Mouse (Mus musculus): ENCODE measurements around the gene 1810043G02Rik. TPM values are rescaled to one million over a fixed set of nuclear protein-coding genes. Genes with fewer than 3 reads are reported as not detected.
"Not testable (repeated sequence)": the region's sequence is repeated elsewhere in the genome, so short reads cannot be mapped to it uniquely, and the experiment has no call there.

1810043G02Rik gene
- total RNA-seq (2022) = 10 to 100 TPM; 18.8 to 41.2 (median 28.6) TPM

- peak; percentile 97 for DNase-seq
These were observed at the start of gene 1810043G02Rik for GRCm38 (mm10) chr10:77978351-77979350. TSS of gene 1810043G02Rik (plus strand) at chr10:77978524.

GRCm38 (mm10) chr10:77939685-77940084, 38.6 kb upstream of the 1810043G02Rik start:
- DNase-seq = no peak

GRCm38 (mm10) chr10:77950468-77950867, 27.9 kb upstream of the 1810043G02Rik start:
- DNase-seq = not testable (repeated sequence)

- DNase-seq = no peak
These were observed 15.6 kb upstream of the 1810043G02Rik start for GRCm38 (mm10) chr10:77962725-77963124.

GRCm38 (mm10) chr10:77963971-77964370, 14.4 kb upstream of the 1810043G02Rik start:
- DNase-seq = no peak

GRCm38 (mm10) chr10:77969274-77969972, 8.9 kb upstream of the 1810043G02Rik start:
- DNase-seq = no peak

GRCm38 (mm10) chr10:77969973-77970325, 8.4 kb upstream of the 1810043G02Rik start:
- no peak for DNase-seq

- no peak for DNase-seq
These were observed 7.8 kb upstream of the 1810043G02Rik start, which contains the start of gene Trpm2 for GRCm38 (mm10) chr10:77970481-77970880. TSS of gene Trpm2 (minus strand) at chr10:77970563.

GRCm38 (mm10) chr10:77971191-77971590, 7.1 kb upstream of the 1810043G02Rik start:
- no peak for DNase-seq

- DNase-seq = no peak
These were observed 6.4 kb upstream of the 1810043G02Rik start for GRCm38 (mm10) chr10:77971709-77972553.

- DNase-seq = no peak
These were observed 4.0 kb upstream of the 1810043G02Rik start for GRCm38 (mm10) chr10:77974323-77974722.

- no peak for DNase-seq
These were observed 3.5 kb upstream of the 1810043G02Rik start for GRCm38 (mm10) chr10:77974811-77975210.

- no peak for DNase-seq
These were observed 2.7 kb upstream of the 1810043G02Rik start for GRCm38 (mm10) chr10:77975653-77976052.

GRCm38 (mm10) chr10:77976458-77977150, 1.7 kb upstream of the 1810043G02Rik start:
- DNase-seq = no peak

- DNase-seq = peak; percentile 47
These were observed 6.3 kb downstream of the 1810043G02Rik start for GRCm38 (mm10) chr10:77984660-77985059.

- DNase-seq = no peak
These were observed 7.5 kb downstream of the 1810043G02Rik start for GRCm38 (mm10) chr10:77985775-77986174.

- DNase-seq = no peak
These were observed 17.3 kb downstream of the 1810043G02Rik start for GRCm38 (mm10) chr10:77995639-77996038.

GRCm38 (mm10) chr10:78000200-78000599, 21.9 kb downstream of the 1810043G02Rik start:
- no peak for DNase-seq

GRCm38 (mm10) chr10:78001796-78002195, 23.5 kb downstream of the 1810043G02Rik start:
- no peak for DNase-seq

GRCm38 (mm10) chr10:78002316-78002715, 24.0 kb downstream of the 1810043G02Rik start:
- no peak for DNase-seq

GRCm38 (mm10) chr10:78004479-78005100, 26.3 kb downstream of the 1810043G02Rik start:
- DNase-seq = no peak
